Mouse (Mus musculus) thymus, adult 2 months (tissue): ENCODE results near the gene Fam189a1. TPM values are rescaled to one million over a fixed set of nuclear protein-coding genes. Genes with fewer than 3 reads are reported as not detected.
A peak's percentile ranks its signal among the peaks of the same experiment; 100 is the strongest.

Experiments
- DNase-seq: peaks from one replicate; pipeline ENCODE4 v3.0.0; 2021
- H3K27ac ChIP-seq: fragments of 200-500 bp; 2 replicates; pipeline ENCODE4 v1.5.1; 2012; ENCODE audit warnings: low read length, control low read depth; ENCODE audit not compliant: control insufficient read depth, insufficient read depth
- H3K27me3 ChIP-seq: fragments of 200-500 bp; 2 replicates; pipeline ENCODE4 v1.6.1; 2012; ENCODE audit warnings: mild to moderate bottlenecking, low read length, moderate library complexity, mixed read lengths; ENCODE audit not compliant: control insufficient read depth, insufficient read depth
- H3K36me3 ChIP-seq: fragments of 200-500 bp; 2 replicates; pipeline ENCODE4 v1.6.1; 2012; ENCODE audit warnings: mild to moderate bottlenecking, low read length, moderate library complexity; ENCODE audit not compliant: control insufficient read depth, insufficient read depth
- H3K4me1 ChIP-seq: fragments of 200-500 bp; replicated peaks from 2 replicates; pipeline ENCODE4 v1.6.1; 2012; ENCODE audit warnings: low read length; ENCODE audit not compliant: control insufficient read depth, insufficient read depth
- H3K4me3 ChIP-seq: fragments of 200-500 bp; 2 replicates; pipeline ENCODE4 v1.5.1; 2012; ENCODE audit warnings: mild to moderate bottlenecking, low read length, control low read depth, moderate library complexity; ENCODE audit not compliant: control insufficient read depth, insufficient read depth
- CTCF ChIP-seq: fragments of 200-500 bp; IDR thresholded peaks from 2 replicates; pipeline ENCODE4 v1.5.1; 2012; ENCODE audit warnings: mild to moderate bottlenecking, control low read depth, low read length, moderate library complexity, borderline replicate concordance; ENCODE audit not compliant: control insufficient read depth, poor library complexity, insufficient read depth; ENCODE audit errors: extremely low read depth
- POLR2A ChIP-seq: fragments of 200-500 bp; IDR thresholded peaks from 2 replicates; pipeline ENCODE4 v1.6.1; 2012; ENCODE audit warnings: mild to moderate bottlenecking, low read length, control low read depth, moderate library complexity; ENCODE audit not compliant: control insufficient read depth, poor library complexity, insufficient read depth; ENCODE audit errors: extremely low read depth
- WGBS: fragments of 180-500 bp; shearing (Covaris S2); methylation state at CpG from one replicate; pipeline ENCODE4 v1.1.7; 2018; 5-methylcytosine and 5-hydroxymethylcytosine counted together
- polyA plus RNA-seq: library from polyadenylated mRNA; depleted of rRNA; stranded (reverse); fragments of >200 nt; gene quantifications from 2 replicates; pipeline ENCODE4 v1.2.3, GENCODE M21; 2012

The Fam189a1 gene
- polyA plus RNA-seq, 1 experiment: 1.9 TPM

DNA sequence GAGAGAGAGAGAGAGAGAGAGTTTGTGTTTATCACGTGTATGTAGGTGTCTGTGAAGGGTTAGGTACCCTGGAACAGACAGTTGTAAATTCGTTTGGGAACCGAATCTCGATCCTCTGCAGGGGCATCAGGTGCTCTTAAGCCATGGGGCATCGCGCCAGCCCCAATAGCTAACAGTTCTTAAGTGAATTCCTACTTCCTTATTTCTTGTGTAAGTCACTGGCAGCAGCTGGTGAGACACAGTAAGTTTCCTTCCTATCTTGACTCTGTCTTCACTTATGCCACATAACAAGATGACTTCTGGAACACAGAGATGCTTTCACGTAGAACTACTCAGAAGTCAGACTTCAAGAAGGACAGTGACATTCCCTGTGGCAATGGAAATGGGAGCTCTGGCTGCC, 275.0 kb downstream of the Fam189a1 start:
- Histone ChIP-seq H3K4me1 (no peaks in the 10 kb centered on the region), H3K27ac (no peak overlapping the region), H3K27me3 (no peaks in the 10 kb centered on the region), H3K36me3 (no peaks in the 10 kb centered on the region), H3K4me3 (no peak overlapping the region)
- DNase-seq: no peak
- no peak for TF ChIP-seq POLR2A
- TF ChIP-seq CTCF: no peak
- 7% methylated on average over 7 of the region's 7 CpGs for WGBS

DNA sequence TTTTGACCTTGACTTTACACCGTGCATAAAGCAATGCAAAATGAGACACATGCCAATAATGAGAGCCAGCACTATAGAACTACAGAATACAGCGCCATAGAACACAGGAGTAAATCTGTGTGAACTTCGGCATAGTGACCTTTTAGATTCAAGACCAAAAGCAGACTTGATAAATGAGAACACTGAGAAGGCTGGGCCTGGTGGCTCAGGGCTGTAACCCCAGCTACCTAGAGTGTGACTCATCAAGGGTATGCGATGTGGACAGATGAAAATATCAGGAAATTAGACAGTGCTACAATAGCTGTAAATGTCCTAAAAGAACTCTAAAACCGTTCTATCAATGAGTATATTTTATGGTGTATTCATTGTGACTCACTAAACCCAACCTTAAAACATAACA, 276.0 kb downstream of the Fam189a1 start:
- H3K4me3 ChIP-seq: no peak overlapping the region
- no peaks in the 10 kb centered on the region for H3K4me1 ChIP-seq
- H3K27me3 ChIP-seq: no peaks in the 10 kb centered on the region
- DNase-seq: no peak
- no peaks in the 10 kb centered on the region for H3K36me3 ChIP-seq
- no peak overlapping the region for H3K27ac ChIP-seq
- WGBS: 93% methylated on average over 5 of the region's 5 CpGs
- TF ChIP-seq POLR2A: no peak

DNA sequence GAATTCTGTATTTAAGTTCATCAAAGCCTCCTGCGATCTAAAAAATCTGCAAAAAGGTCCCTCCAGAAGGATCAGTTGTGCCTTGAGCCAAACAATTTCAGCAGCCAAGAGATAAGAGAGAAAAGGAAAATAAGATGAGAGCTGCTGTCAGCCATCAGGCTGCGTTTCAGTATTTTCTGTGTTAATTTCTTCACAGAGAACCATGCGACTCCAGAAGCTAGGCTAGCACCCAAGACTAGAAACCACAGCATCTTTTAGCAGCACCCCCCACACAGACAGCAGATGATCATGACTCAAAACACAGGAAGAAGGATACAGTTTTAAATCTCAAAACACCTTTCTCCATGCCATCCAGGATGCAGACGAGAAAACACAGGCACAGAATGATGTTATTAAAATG, 281.4 kb downstream of the Fam189a1 start:
- Histone ChIP-seq H3K27me3 (no peaks in the 10 kb centered on the region), H3K36me3 (no peaks in the 10 kb centered on the region), H3K4me3 (no peak overlapping the region), H3K4me1 (peaks cover 6% of the 10 kb centered on the region), H3K27ac (no peak overlapping the region)
- DNase-seq: no peak
- 88% methylated on average over 4 of the region's 4 CpGs for whole genome bisulfite sequencing
- TF ChIP-seq CTCF: no peak
- no peak for TF ChIP-seq POLR2A

DNA sequence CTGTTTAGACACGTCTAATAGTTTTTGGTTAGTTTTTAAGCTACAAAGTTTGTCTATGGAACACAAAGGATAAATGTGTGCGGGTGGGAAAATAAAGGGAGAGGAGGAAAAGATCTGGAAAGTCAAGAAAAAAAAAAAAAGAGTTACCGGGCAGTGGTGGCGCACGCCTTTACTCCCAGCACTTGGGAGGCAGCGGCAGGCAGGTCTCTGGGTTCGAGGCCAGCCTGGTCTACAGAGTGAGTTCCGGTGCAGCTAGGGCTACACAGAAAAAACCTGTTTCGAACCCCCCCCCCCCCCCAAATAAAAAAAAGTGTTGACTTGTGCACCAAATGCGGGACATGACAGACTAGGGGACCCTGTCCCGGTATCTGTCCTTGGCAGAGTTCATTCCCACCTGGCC, 283.1 kb downstream of the Fam189a1 start:
- Histone ChIP-seq H3K4me3 (no peak overlapping the region), H3K27ac (no peak overlapping the region), H3K36me3 (no peaks in the 10 kb centered on the region), H3K4me1 (peaks cover 6% of the 10 kb centered on the region), H3K27me3 (no peaks in the 10 kb centered on the region)
- TF ChIP-seq CTCF (no peak), POLR2A (no peak)
- WGBS: 58% methylated on average over 11 of the region's 11 CpGs
- DNase-seq: peak; percentile 6

DNA sequence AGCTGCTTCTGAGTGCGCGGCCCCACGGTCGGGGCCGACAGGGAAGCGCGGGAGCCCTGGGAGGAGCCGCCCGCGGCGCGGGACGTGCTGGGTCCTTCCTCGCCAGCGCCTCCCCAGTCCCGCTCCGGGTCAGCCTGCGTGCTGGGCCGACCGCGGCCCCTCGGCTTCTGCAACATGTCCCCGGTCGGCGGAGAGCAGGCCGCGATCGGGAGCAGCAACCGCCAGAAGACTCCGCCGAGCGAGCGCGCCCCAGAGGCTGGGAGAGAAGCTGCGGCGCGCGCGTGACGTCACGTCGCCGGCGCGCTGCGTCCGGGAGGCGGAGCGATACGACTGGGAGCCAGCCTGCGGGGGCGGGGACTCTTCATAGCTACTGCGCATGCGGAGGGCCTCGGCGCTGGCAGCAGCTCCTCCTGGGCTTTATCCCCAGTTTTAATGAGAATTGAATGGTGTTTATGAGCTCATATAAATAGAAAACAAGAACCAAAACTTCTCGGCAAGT, 283.6 kb downstream of the Fam189a1 start, which contains the start of gene Nsmce3:
Gene Nsmce3 (minus strand): TSS at position 255 of the 499 bp plus-strand sequence.
- TF ChIP-seq POLR2A: peak; percentile 78
- TF ChIP-seq CTCF: peak; percentile 57; the same call in 1 of the 2 replicates
- WGBS: 0% methylated on average over 57 of the region's 57 CpGs
- peak within 1 kb of the TSS; percentile 16; the same call in 1 of the 2 replicates for H3K27ac ChIP-seq
- H3K4me1 ChIP-seq: peaks cover 6% of the 10 kb centered on the region
- H3K4me3 ChIP-seq: peak within 1 kb of the TSS; percentile 88
- no peaks in the 10 kb centered on the region for H3K36me3 ChIP-seq
- H3K27me3 ChIP-seq: no peaks in the 10 kb centered on the region
- peak; percentile 97 for DNase-seq

DNA sequence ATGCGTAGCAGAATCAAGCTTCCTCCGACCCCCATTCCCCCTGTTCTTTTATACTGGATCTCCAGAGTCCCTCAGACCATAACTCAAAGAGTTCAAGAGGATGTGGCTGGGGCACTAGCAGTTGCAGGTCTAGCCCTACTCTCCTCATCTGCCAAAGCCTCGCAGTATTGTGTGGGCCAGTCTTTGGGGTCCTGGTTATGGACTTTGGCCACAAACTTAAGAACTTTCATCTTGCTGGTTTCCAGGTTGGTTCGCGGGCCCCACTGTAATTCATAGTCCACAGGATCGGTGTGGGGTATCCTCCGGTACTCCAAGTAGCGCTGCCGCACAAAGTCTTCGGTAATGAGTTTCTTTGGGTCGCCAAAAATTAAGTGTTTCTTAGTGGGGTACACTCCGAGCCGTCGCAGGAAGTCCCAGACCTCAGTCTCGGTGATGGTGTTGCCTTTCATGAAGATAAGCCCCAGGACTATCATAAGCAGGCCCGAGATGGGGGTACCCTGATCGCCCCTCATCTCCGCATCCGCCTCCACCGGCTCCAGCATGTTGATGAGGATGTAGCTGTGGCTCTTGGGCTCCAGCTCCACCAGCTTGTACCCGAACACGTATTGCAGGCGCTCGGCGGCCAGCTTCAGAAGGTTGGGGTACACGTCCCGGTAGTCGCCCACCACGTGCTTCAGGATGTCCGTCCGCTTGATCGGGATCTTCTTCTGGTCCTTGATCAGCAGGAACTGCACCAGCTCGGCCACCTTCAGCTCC, 284.2 kb downstream of the Fam189a1 start:
- no peak for DNase-seq
- no peaks in the 10 kb centered on the region for H3K36me3 ChIP-seq
- no peaks in the 10 kb centered on the region for H3K27me3 ChIP-seq
- peak overlapping the region; percentile 16; the same call in 1 of the 2 replicates for H3K27ac ChIP-seq
- H3K4me3 ChIP-seq: peak overlapping the region; percentile 88
- peaks cover 6% of the 10 kb centered on the region for H3K4me1 ChIP-seq
- WGBS: 5% methylated on average over 33 of the region's 33 CpGs
- no peak for TF ChIP-seq CTCF
- no peak for TF ChIP-seq POLR2A

DNA sequence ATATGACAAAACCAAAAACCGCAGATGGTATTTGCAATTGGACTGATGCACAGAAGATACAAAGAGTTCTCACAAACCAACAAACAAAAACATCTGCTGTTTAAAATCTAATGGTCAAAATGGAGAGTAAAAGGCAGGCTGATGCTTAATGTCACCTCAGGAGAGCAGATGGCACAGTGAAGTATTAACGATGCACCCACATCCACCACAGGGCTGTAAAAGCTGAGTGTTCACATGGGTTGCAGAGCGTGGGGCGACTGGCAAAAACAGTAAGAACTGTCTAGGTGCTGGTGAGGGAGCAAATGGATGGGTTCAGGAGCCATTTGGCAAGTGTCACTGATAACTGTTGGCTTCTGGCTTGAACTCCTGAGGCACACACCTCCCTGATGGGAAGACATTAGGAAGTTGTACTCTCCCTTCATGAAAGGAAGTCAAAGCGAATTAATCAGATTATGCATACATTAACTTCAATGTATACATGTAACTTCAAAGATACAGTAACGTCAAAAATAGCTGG, 286.8 kb downstream of the Fam189a1 start:
- TF ChIP-seq CTCF (no peak), POLR2A (no peak)
- Histone ChIP-seq H3K36me3 (no peaks in the 10 kb centered on the region), H3K4me1 (peaks cover 6% of the 10 kb centered on the region), H3K4me3 (no peak overlapping the region), H3K27ac (no peak overlapping the region), H3K27me3 (no peaks in the 10 kb centered on the region)
- WGBS: 91% methylated on average over 6 of the region's 6 CpGs
- no peak for DNase-seq
